Mouse (Mus musculus) right cerebral cortex, postnatal 14 days (tissue): ENCODE results near the gene Prickle2.

Source experiments
- DNase-seq: peaks from one replicate; pipeline ENCODE4 v3.0.0; 2022

The Prickle2 gene

DNA sequence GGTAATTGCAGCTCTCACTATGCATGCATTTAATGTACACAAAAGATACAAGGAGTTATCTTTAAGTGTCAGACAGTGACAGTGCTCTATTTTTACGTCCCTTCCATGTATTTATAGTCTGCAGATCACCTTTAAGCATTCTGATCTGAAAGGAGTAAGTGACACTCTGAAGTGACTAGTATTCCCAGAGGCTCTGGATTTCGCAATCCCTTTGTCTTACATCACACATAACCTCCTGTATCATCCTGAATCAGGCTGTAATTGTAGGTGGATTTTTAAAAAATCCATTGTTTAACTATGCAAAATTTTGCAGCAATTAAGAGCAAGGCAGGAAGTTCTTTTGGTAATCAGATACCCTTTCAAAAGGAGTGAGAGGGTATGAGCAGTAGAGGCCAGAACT lies 196.2 kb downstream of the Prickle2 start:
- no peak for DNase-seq

DNA sequence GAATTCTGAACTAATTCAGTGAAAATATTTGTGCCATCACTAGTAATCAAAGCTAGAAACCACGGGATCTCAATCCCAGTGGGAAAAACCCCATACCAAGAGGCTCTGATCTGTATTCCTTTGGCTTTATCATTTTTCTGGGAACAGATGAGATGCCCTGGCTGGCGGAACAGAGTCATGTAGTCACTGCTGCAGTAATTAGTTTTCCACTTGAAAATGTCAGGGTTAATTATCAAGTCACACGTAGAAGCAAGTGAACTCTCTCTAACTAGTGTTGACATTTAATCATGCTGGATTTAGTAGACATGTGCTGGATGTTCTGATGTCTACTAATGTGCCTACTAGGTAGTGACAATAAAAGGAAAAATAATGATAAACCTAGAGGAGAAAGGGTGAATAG lies 199.7 kb downstream of the Prickle2 start:
- DNase-seq = no peak

DNA sequence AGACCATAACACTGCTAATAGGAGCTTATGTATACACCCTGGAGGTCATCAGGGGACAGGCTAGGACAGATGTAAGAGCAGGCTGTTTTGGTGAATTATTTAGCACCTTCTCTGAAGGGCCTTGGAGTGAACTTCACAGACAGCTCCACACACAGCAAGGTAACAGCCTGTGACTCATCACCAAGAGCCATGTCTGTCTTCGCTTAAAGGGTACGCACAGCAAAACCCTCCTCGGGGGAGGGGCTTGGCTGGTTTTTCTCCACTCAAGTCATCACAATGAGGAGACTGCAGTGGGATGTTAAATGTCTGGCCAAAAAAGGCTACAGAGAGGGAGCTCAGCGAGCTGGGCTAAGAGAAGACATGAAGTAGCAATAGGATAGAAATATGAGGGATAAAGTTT lies 206.5 kb downstream of the Prickle2 start:
- DNase-seq = no peak

DNA sequence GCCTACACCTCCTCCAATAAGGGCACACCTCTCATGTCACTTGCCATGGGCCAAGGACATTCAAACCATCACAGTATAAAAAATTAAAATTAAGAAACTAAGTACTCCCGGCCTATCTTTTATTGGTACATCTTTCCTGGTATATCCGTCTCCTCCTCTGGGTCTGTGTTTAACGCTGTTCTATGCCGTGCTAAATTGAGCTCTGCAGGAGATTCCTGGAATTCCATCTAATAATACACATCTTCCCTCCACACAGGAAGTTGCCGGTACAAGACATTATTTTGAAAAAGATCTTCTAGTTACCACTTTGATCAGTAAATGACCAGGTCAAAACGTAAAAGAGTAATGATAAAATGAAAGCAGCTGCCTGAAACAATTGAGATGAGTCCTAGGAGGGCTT lies 207.4 kb downstream of the Prickle2 start:
- no peak for DNase-seq

DNA sequence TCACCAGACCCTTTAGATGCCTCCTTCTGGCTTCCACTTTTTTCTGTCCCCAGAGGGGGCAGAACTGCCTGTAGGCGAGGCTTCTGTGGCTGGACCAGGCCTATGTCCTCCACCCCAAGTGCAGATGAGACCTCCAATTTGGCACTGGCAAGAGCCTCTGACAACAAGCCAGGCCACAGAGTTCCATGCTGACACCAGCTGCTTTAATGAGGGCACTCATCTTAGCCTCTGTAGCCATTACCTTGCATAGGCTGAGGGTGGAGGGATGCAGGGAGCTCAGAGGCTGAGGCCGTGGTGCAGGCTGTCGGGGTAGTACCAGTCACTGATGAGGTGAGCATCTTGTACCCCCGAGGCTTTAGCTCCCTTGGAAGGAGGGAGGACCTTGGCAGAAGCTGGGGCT lies 208.7 kb downstream of the Prickle2 start:
- no peak for DNase-seq

DNA sequence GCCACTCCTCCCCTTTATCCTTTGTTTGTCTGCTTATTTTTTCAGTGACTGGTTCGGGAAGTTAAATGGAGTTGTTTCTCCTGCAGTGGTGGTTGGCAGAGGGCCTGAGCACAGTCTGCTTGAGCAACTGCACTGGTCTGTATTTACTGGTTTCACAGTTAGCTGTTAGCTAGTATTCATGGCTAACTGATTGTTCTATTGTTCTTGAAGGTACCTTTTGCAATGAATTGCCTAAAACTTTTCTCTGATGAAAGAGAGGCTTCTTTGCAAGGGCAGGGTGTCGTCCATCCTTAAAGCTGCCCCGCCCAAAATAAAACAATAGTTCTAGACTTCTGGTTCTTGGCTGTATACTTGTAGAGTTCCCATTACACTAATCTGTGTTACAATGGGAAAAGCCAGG lies 210.5 kb downstream of the Prickle2 start:
- DNase-seq = no peak

DNA sequence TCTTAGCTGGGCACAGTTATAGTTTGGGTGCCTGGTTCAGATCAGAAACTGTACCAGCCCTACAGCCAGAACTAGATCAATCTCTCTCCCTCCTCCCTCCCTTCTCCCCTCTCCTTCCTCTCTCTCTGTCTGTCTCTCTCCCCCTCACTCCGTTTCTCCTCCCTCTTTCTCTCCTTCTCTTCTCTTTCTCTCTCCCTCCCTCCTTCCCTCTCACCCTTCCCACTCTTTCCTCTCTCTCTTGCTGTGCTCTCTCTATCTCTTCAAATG lies 224.3 kb downstream of the Prickle2 start:
- DNase-seq = no peak

DNA sequence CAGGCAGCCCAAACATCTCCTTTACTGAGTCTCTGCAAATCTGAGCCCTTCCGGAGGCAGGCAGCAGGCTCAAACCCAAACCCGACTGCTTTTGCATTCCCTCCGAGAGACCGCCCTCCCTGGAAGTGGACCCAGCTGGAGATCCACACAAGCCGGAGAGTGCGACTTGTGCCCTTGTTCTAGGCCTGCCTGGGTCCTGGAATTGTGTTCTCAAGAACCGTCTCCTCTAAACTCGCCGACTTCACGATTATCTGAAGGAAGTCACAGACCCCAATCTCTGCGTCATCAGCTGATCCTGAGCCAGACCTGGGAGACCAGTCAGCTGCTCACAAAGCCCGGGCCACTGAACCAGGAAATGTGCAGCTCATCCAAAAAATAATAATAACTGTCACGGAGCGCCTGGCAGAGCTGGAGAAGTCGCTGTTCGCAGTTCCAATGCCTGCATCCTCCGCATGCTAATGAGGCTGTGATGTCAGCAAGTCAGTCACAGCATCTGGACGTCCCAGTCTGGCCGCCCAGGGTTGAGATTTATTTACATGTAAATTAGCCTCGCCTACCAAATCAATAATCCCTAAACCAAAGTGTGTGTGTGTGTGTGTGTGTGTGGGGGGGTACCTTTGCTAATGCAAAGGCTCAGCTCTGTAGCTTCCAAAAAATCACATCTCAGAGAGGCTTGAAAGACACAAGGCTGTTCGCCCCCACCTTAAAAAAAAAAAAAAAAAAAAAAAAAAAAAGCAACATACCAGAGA lies 224.8 kb downstream of the Prickle2 start:
- DNase-seq = peak; percentile 56

DNA sequence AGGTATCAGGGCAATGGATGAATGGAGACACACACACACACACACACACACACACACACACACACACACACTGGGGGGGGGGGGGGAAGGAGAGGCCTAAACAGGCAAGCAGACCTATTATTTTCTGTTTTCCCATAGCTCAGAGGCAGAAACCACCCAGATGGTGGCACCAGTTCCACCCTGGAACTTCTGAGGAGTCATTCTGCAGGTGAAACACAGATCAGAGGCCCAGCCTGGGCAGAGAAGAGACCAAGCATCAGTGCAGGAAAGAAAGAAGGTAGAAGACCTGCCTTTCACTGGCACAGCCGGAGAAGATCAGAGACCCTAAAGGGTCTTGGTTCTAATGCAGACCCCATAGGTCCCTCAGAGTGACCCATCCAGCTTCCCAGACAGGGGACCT lies 227.3 kb downstream of the Prickle2 start:
- DNase-seq = no peak

DNA sequence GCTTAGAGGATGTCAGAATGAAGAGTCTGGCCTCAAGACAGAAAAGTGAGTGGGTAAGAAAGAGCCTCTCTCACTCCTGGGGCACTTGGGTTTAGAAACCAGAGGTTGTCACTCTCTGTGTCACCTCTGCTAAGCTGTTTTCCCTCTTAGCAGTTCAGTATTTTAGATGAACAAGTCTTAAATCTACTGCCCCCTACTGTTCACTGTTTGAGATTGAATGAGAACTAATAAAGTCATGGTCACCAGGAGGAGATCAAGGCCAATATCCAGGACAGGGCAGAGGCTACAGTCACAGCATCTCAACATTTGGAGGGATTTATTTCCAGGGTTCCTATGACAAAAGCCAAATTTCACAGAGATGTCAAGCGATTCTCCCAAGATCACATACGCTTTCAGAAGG lies 228.3 kb downstream of the Prickle2 start:
- DNase-seq = no peak

DNA sequence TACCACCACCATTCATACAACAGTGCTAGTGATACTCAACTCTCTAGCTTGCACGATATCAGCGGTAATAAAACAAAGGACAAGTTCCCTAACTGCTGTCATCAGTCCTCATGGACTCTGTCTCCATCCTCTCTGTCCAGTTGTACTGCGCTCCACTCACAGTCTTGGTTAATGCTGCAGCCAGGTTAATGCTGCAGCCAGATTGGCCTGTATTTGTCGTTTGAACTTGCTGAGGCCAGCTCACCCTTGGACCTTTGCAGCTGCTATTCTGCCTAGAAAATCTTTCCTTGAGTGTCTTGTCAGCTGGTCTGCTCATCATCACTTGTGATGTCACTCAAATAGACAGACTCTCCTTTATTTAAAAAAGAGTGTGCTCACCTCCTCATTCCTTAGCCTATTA lies 236.5 kb downstream of the Prickle2 start:
- DNase-seq = no peak

DNA sequence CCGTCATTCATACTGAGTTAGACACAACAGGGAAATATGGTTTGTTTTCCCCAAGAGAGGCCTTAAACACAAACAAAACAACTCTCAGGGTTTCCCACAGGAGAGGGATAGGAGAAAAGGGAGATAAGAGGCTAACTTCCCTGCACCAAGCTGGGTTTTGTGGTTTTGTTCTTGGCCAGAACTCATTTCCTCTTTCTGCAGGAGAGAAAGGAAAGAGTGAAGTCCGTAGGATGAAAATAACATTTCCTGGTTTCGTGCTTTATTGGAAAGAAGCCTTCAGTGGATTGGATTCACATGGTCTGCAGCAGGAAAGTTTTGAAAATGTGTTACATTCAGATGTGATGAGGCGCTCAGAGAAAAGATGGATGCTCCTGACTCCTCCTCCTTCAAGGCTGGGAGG lies 237.1 kb downstream of the Prickle2 start:
- no peak for DNase-seq

DNA sequence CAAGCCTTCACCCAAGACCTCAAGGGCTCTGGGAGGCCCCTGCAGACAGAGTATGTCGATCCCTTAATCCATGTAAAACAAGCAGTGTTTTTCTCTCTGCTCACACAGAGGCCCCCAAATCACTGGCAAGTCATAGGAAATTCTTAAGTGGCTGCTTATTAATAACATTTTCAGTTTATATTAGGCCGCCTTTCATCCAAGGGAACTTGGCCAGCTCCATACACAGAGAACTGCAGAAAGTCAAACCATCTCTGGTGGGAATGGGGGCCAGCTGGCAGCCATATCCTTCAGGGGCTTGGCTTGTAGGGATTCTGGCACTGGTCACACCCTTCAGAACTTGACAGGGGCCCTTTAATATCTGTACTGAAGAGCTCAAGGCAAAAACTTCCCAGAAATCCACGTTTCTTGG lies 237.6 kb downstream of the Prickle2 start:
- no peak for DNase-seq

DNA sequence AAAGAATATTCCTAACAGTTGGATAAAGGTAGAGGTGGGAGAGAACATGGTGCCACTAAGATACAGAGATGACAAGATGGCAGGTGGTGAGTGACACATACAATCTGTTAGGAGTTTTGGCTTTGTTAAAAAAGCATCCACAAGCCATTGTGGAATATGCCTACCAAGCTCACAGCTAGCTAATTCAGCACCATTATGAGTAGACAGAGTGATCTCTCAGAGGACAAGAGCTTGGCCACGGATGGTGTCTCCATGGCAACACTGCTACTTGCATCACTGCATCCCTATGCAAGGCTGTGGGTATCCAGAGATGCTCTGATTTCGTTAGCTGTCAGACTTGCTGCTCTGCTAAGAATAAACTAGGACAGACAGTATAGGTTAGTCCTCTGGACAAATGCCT lies 238.6 kb downstream of the Prickle2 start:
- no peak for DNase-seq

DNA sequence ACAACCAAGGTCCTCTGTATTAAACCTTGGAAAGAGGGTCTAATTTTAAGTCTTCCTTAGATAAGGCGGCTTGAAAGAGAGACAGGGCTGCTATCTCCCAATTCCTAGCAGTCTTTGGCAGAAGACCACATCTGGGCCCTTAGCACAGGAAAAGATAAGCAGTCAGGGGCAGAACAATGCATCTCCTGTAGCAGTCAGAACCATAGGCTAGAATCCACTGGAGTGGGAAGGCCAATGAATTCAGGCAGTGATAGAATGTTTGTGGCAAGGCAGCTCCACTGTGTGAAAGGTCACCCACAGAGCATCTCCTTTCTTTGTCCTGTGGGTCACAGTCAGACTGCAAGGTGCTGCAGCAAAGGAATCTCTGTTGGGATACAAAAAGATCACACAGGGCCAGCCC lies 240.3 kb downstream of the Prickle2 start:
- DNase-seq = no peak

DNA sequence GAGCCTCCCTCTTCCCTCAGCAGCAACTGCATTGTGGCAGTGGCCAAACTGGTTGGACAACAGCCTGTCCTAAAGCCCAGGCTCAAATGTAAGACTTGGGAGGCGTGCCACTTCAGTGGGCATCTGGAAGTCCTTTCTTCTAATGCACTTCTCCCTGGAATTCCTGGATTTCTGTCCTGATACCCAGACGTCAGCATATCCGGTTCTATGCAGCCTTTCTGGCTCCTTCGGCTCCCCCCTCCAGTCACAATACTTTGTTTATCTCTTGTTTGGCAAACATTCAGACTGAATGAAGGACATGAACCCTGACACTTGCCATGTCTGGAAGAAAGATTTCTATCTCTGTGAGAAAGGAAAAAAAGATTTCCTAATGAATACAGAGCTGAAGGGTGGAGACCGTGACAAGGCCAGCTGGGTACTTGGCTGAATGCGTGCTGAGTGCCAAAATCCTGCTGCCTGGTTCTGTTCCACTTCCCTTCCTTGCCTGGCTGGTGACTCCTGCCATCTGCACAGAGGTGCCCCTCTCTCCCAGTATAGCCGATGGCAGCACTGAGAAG lies 241.1 kb downstream of the Prickle2 start:
- DNase-seq = no peak

DNA sequence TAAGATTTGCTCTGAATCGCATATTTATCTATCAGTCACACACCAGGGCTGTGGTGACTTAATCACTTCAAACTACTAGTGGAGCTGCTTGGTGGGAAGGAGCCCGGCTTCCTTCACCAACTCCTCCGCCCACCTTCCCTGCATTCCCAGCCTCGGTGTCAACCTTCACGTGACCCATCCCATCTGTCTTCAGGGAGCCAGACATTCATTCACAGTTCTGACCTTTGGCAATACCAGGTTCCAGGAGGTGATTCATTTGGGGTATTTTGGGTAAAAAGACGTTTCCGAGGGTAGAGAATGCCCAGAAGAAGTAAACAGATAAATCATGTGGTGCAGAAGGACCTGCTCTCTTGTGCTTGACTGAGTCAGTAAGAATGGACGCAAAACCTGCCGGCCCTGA lies 242.2 kb downstream of the Prickle2 start:
- no peak for DNase-seq

DNA sequence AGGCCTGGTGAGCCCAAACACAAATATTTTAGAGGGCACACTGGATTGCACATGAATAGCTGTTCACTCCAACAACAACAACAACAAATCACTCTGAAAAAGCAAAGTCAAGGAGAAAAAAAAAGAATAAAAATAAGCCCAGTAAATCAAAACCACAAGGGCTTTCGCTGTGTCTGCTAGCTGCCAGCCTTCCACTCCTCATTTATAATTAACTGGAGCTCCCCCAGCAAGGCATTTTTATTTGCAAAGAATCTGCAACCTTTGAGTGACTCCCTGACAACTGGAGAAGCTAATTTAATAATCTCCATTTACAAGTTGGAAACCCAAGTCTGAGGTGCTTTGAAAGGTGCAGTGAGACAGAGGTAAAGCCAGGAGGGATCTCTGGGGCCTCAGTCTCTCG lies 245.2 kb downstream of the Prickle2 start:
- no peak for DNase-seq

DNA sequence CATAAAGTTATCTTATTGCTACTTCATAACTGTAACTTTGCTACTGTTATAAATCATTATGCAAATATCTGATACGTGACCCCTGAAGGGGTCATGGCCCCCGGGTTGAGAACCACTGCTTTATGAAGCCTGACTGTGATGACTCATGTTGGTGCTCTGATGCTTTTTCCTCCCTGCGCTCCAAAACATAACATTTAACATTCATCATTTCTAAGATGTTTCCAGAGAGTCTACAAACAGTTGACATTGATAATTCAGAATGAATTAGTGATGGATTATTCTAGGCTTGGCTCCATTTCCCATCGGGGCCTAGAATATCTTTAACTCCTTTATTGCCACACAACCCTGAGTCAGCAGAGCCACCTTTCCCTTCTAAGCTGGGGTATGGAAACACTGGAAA lies 247.9 kb downstream of the Prickle2 start:
- DNase-seq = no peak

DNA sequence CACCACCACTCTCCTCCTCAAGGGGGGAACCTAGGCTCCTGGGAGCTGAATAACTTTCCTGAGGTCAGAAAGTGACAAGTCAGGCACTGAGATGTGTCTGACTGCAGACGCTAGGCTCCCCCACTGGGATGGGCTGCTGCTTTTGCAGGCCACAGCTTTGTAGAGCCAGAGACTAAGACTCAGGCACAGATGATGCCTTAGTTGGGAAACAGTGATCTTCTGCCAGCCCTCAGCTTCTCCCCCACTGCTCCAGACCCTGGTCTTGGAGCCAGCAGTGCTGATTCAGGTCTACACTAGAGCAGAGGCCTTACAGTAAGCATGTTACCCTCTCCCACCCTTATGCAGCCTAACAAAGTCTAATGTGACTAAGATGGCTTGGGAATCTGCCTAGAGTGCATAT lies 254.5 kb downstream of the Prickle2 start:
- no peak for DNase-seq

DNA sequence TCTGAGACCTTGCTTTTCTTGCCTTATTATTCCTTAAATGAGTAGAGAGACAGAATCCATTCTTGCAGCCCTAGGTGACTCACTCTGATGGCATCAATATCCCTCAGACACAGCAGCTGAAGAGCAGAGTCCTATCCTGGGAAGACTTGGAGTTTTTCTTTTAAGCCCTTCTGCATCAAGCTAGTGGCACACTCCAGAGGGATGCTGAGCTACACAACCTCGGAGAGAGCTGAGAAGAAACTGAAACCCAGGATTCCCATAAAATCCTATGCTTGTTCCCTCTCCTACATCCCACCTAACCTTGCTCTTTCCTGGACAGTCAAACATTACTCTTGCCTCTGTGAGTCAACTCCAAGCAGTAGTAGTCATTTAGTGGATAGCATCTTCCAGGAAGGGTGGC lies 256.0 kb downstream of the Prickle2 start:
- no peak for DNase-seq

DNA sequence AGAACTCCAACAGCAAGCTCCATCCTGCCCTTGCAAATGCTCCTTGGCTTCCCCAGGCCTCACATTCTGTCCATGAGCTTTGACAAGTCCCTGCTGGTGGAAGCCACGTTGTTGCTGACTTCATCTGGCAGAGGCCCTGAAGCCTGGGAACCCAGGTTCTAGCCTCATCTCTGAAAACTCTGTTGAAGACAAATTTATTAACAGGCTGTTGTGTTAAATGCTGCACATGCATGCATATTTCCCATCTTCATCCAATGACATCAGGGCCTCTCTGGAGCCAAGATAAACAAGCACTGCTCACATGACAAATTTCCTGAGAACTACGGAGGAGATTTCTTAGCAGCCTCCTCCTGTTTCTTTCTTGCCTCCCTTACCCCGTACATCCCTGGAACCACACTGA lies 259.3 kb downstream of the Prickle2 start:
- no peak for DNase-seq

DNA sequence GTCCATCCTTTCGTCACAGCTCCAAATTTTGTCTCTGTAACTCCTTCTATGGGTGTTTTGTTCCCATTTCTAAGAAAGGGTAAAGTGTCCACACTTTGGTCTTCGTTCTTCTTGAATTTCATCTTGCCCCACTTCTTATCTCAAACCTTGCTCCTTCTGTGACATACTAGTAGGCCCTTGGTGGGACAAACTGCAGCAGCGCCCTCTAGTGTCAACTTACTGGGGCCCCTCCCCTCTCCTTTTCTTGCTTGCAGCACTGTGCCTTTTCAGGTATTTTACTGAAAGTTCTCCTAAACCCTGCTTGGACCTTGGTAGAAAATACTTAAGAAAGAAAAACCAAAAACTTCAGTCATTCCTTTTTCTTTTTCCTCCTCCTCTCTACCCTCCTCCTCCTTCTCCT lies 264.8 kb downstream of the Prickle2 start:
- DNase-seq = peak; percentile 40

DNA sequence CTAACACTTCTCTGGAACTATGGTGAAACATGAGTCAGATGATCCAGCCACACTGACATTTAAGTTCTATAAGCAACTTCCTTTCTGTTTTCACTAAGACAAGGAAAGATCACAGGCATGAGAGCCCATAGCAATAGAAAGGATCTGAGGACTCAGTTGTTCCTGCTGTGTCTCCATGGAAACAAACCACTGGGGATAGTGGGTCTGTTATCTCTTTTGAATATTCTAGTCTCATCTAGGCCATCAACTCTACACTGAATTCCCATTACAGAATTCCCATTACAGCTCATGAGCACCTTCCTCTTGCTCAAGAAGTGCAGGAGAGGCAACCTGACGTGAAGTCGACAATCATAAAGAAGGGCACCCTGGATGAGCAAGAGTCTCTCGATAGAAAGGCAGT lies 265.7 kb downstream of the Prickle2 start:
- DNase-seq = no peak

DNA sequence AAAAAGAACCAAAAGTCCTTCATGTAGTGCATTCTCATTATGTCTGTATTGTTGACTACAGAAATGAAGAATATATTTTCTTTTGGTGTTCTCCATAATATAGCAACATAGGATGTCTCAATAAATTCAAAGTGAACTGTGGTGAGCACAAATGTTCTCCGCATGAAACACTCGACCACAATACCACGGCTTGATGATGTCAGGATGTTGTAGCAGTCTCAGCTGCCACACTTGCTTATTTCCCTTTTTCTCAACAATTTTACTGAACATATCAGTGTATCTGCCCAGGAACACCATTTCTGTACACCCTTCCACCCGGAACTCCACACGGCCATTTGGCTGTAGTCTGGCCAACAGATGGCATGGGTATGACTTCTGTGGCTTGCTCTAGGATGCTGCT lies 273.8 kb downstream of the Prickle2 start:
- DNase-seq = no peak
